Mouse (Mus musculus) myocyte (in vitro differentiated cells): ENCODE results near the gene Defa23. TPM values are rescaled to one million over a fixed set of nuclear protein-coding genes. Genes with fewer than 3 reads are reported as not detected.
"Not testable (repeated sequence)": the region's sequence is repeated elsewhere in the genome, so short reads cannot be mapped to it uniquely, and the experiment has no call there.

Experiments
- H3K27me3 ChIP-seq: one replicate; pipeline ENCODE4 v1.6.1; 2011; ENCODE audit not compliant: control insufficient read depth, insufficient read depth, insufficient read length
- H3K36me3 ChIP-seq: one replicate; pipeline ENCODE4 v1.6.1; 2011; ENCODE audit not compliant: control insufficient read depth, insufficient read depth
- H3K4me2 ChIP-seq: one replicate; pipeline ENCODE4 v1.6.1; 2011; ENCODE audit warnings: low read depth, control low read depth
- H3K4me3 ChIP-seq: one replicate; pipeline ENCODE4 v1.5.1; 2011; ENCODE audit warnings: mild to moderate bottlenecking, control low read depth, moderate library complexity
- H3K79me2 ChIP-seq: one replicate; pipeline ENCODE4 v1.6.1; 2011; ENCODE audit not compliant: control insufficient read depth, insufficient read depth
- H3ac ChIP-seq: one replicate; pipeline ENCODE4 v1.6.1; 2011; ENCODE audit not compliant: control insufficient read depth, insufficient read length
- E2F4 ChIP-seq: IDR thresholded peaks from one replicate; pipeline ENCODE4 v1.6.1; 2011; ENCODE audit warnings: mild to moderate bottlenecking, control low read depth, moderate library complexity; ENCODE audit not compliant: insufficient read depth
- MAX ChIP-seq: IDR thresholded peaks from one replicate; pipeline ENCODE4 v1.6.1; 2011; ENCODE audit warnings: low read depth, mild to moderate bottlenecking, control low read depth
- MYOD1 ChIP-seq, 3 experiments: IDR thresholded peaks; one replicate each; pipeline ENCODE4 v1.6.1; 2011; ENCODE audit warnings: control low read depth in 2 of 3, low read depth in 2 of 3, mild to moderate bottlenecking in 2 of 3, moderate library complexity in 1 of 3; ENCODE audit not compliant: insufficient read length in 2 of 3, control insufficient read depth in 1 of 3
- MYOG ChIP-seq, 3 experiments: IDR thresholded peaks; one replicate each; pipeline ENCODE4 v1.6.1; 2011; ENCODE audit warnings: control low read depth in 2 of 3, low read depth in 2 of 3, mild to moderate bottlenecking in 2 of 3; ENCODE audit not compliant: insufficient read length in 2 of 3, control insufficient read depth in 1 of 3, insufficient read depth in 1 of 3
- POLR2A ChIP-seq: IDR thresholded peaks from one replicate; pipeline ENCODE4 v1.6.1; 2011; ENCODE audit warnings: low read depth, mild to moderate bottlenecking, control low read depth, moderate library complexity; ENCODE audit not compliant: insufficient read length
- POLR2AphosphoS2 ChIP-seq: IDR thresholded peaks from one replicate; pipeline ENCODE4 v1.6.1; 2011; ENCODE audit warnings: low read depth, control low read depth; ENCODE audit not compliant: insufficient read length
- REST ChIP-seq: IDR thresholded peaks from one replicate; pipeline ENCODE4 v1.6.1; 2011; ENCODE audit warnings: mild to moderate bottlenecking, control low read depth, moderate library complexity; ENCODE audit not compliant: insufficient read depth, insufficient read length
- SRF ChIP-seq: IDR thresholded peaks from one replicate; pipeline ENCODE4 v1.6.1; 2011; ENCODE audit warnings: low read depth; ENCODE audit not compliant: control insufficient read depth, insufficient read length
- TCF12 ChIP-seq: IDR thresholded peaks from one replicate; pipeline ENCODE4 v1.6.1; 2011; ENCODE audit warnings: mild to moderate bottlenecking, control low read depth; ENCODE audit not compliant: poor library complexity, insufficient read depth, severe bottlenecking
- TCF3 ChIP-seq: IDR thresholded peaks from one replicate; pipeline ENCODE4 v1.6.1; 2011; ENCODE audit warnings: low read depth, control low read depth; ENCODE audit not compliant: insufficient read length
- USF1 ChIP-seq: IDR thresholded peaks from one replicate; pipeline ENCODE4 v1.6.1; 2011; ENCODE audit warnings: low read depth, mild to moderate bottlenecking, control low read depth, moderate library complexity
- polyA plus RNA-seq: library from polyadenylated mRNA; unstranded; fragments of >200 nt; fragmentation: generic; extraction: Trizol; gene quantifications from one replicate; pipeline ENCODE4 v1.2.1, GENCODE M21; 2012; ENCODE audit warnings: missing spikeins

The Defa23 gene
- polyA plus RNA-seq: not detected

DNA sequence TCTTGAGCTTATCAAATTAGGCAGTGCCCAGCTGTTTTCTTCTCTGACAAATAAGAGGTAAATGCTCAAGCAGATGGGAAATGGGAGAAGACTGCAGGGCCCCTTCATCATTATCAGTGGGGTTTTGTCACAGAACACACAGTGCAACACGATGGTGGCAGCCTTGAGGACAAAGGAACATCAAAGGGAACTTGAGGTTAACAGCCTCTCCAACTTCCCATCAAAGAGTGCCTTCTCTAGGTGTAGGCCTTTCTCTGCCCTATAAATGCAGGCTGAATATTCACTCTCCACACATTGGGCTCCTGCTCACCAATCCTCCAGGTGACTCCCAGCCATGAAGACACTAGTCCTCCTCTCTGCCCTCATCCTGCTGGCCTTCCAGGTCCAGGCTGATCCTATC, at the start of gene Defa23:
Defa23 (plus strand) TSS at position 301 of the 400 bp plus-strand sequence.
- not testable (repeated sequence) for H3K79me2 ChIP-seq, H3K27me3 ChIP-seq, H3K4me2 ChIP-seq

DNA sequence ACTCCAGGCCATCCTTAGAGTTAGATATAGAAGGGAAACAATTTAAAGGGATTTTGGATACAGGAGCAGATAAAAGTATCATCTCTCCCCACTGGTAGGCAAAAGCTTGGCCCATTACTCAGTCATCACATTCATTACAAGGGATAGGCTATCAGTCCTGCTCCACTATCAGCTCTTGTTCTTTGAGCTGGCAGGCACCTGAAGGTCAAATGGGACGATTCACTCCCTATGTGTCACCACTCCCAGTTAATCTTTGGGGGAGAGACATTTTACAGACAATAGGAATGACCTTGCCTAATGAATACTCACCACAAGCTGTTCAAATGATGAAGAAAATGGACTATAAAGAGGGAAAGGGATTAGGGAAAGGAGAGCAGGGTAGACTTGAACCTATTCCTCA, 48.0 kb upstream of the Defa23 start:
- no peaks in the 10 kb centered on the region for H3K27me3 ChIP-seq
- H3K36me3 ChIP-seq: no peaks in the 10 kb centered on the region
- no peak overlapping the region for H3K4me2 ChIP-seq
- H3K4me3 ChIP-seq: no peak overlapping the region
- H3ac ChIP-seq: no peak overlapping the region
- TF ChIP-seq TCF3 (no peak), POLR2A (no peak), MYOG (IDR thresholded peaks at IDR 0.05; ENCODE audit: control insufficient read depth in 1 of 3, insufficient read depth in 1 of 3, insufficient read length in 2 of 3, low read depth in 2 of 3) (no peak), TCF12 (no peak), MAX (no peak), SRF (no peak), MYOD1 (IDR thresholded peaks at IDR 0.05; ENCODE audit: control insufficient read depth in 1 of 3, insufficient read length in 2 of 3, low read depth in 2 of 3) (no peak), POLR2AphosphoS2 (no peak), USF1 (no peak), REST (no peak), E2F4 (no peak)
- H3K79me2 ChIP-seq: no peaks in the 10 kb centered on the region

More for the DNA sequence above, at the start of gene Defa23:
- not testable (repeated sequence) for H3K4me3 ChIP-seq, H3K36me3 ChIP-seq, H3ac ChIP-seq

DNA sequence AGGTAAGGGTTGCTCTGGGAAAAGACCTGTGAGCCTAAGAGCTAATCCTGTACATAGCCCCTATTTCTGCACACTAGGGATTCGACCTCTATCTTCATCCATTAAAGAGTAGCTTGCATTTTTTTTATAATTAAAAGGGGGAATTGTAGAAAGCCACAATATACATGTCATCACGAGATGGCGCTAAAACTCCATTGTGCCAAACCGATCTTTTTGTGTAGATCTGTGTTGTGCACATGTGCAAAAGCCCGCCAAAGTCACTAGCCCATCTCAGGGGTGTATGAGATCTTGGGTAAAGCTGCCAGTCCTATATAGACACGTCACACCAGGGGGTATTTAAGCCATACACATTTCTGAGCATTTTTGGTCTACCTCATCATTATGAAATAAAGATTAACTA, 46.3 kb upstream of the Defa23 start:
- not testable (repeated sequence) for H3K27me3 ChIP-seq, H3K4me3 ChIP-seq, H3K36me3 ChIP-seq, H3ac ChIP-seq, H3K4me2 ChIP-seq, H3K79me2 ChIP-seq

DNA sequence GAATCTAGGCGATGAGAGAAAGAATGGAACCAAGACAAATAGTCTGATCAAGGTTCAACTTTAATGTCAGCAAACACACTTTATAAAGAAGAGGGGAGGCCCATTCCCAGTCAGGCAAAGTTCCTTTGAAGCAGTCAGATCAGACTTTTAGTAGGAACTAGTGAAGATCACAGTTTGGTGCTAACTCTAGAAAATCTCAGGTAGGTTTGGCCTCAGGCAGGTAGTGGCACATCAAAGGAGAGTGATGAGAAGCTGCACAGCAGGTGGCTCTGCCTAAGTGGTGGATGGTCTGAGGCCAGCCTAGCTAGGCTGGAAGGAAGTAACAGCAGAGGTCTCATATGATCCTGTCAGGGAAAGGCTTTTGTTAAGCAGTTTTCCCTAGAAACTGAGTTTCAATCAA, 44.3 kb upstream of the Defa23 start:
- not testable (repeated sequence) for H3K36me3 ChIP-seq, H3K27me3 ChIP-seq, H3K4me2 ChIP-seq, H3K4me3 ChIP-seq, H3ac ChIP-seq, H3K79me2 ChIP-seq

DNA sequence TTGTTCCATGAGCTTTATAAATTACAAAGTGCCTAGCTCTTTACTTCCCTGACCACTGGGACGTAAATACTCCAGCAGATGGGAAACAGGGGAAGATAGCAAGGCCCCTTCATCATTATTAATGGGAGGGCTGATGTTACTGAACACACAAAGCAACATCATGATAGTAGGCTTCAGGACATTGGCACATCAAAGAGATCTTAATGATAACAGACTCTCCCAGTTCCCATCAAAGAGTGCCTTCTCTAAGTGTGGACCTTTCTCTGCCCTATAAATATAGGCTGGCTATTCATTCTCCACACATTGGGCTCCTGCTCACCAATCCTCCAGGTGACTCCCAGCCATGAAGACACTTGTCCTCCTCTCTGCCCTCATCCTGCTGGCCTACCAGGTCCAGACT, 29.6 kb upstream of the Defa23 start, which contains the start of gene Defa21:
Defa21 (plus strand) TSS at position 301 of the 400 bp plus-strand sequence.
- H3K79me2 ChIP-seq, H3K27me3 ChIP-seq, H3K36me3 ChIP-seq, H3K4me3 ChIP-seq, H3ac ChIP-seq, H3K4me2 ChIP-seq: not testable (repeated sequence)

DNA sequence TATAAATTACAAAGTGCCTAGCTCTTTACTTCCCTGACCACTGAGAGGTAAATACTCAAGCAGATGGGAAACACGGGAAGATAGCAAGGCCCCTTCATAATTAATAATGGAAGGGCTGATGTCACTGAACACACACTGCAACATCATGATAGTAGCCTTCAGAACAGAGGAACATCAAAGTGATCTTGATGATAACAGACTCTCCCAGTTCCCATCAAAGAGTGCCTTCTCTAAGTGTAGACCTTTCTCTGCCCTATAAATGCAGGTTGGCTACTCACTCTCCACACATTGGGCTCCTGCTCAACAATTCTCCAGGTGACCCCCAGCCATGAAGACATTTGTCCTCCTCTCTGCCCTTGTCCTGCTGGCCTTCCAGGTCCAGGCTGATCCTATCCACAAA, 9.9 kb downstream of the Defa23 start, which contains the start of gene Defa35:
Defa35 (plus strand) TSS at position 301 of the 400 bp plus-strand sequence.
- H3ac ChIP-seq, H3K4me3 ChIP-seq, H3K36me3 ChIP-seq, H3K4me2 ChIP-seq, H3K79me2 ChIP-seq, H3K27me3 ChIP-seq: not testable (repeated sequence)

DNA sequence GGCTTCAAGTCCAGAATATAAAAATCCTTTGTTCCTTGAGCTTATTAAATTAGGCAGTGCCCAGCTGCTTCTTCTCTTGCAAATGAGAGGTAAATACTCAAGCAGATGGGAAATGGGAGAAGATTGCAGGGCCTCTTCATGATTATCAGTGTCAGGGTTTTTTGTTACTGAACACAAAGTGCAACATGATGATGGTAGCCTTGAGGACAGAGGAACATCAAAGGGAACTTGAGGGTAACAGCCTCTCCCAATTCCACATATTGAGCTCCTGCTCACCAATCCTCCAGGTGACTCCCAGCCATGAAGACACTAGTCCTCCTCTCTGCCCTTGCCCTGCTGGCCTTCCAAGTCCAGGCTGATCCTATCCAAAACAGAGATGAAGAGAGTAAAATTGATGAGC, 29.3 kb downstream of the Defa23 start, which contains the start of gene Defa25:
Defa25 (plus strand) TSS at position 301 of the 400 bp plus-strand sequence.
- H3K4me3 ChIP-seq, H3K27me3 ChIP-seq, H3K79me2 ChIP-seq, H3K4me2 ChIP-seq, H3K36me3 ChIP-seq, H3ac ChIP-seq: not testable (repeated sequence)
